Mouse (Mus musculus) kidney, postnatal 0 days (tissue): ENCODE results near the gene Pecam1. TPM values are rescaled to one million over a fixed set of nuclear protein-coding genes. Genes with fewer than 3 reads are reported as not detected.
"Not testable (repeated sequence)": the region's sequence is repeated elsewhere in the genome, so short reads cannot be mapped to it uniquely, and the experiment has no call there.

Experiments
- ATAC-seq: fragments of 200-750 bp; cut with Nextera tagmentation; replicated peaks from 2 replicates; pipeline ENCODE4 v1.8.0; 2017; ENCODE audit warnings: low read depth, moderate number of reproducible peaks, moderate TSS enrichment, moderate library complexity; ENCODE audit not compliant: low FRiP score
- DNase-seq: peaks from one replicate; pipeline ENCODE4 v3.0.0-alpha.2; 2016; ENCODE audit warnings: low spot score
- H3K27ac ChIP-seq: fragments of 300-500 bp; sonication (generic); 2 replicates; pipeline ENCODE4 v1.5.1; 2014; ENCODE audit warnings: mild to moderate bottlenecking
- H3K27me3 ChIP-seq: fragments of 300-500 bp; sonication (generic); 2 replicates; pipeline ENCODE4 v1.6.1; 2014; ENCODE audit warnings: low read length, mixed read lengths; ENCODE audit not compliant: insufficient read depth
- H3K36me3 ChIP-seq: fragments of 300-500 bp; sonication (generic); 2 replicates; pipeline ENCODE4 v1.6.1; 2014; ENCODE audit warnings: low read length, mixed read lengths; ENCODE audit not compliant: insufficient read depth
- H3K4me1 ChIP-seq: fragments of 300-500 bp; sonication (generic); replicated peaks from 2 replicates; pipeline ENCODE4 v1.6.1; 2014; ENCODE audit warnings: antibody characterized with exemption, low read length, mixed read lengths; ENCODE audit not compliant: insufficient read depth
- H3K4me2 ChIP-seq: fragments of 300-500 bp; sonication (generic); 2 replicates; pipeline ENCODE4 v1.6.1; 2014; ENCODE audit warnings: mild to moderate bottlenecking, low read length, moderate library complexity, mixed read lengths
- H3K4me3 ChIP-seq: fragments of 300-500 bp; sonication (generic); replicated peaks from 2 replicates; pipeline ENCODE4 v1.5.1; 2014; ENCODE audit warnings: low read depth, low read length
- H3K9ac ChIP-seq: fragments of 300-500 bp; sonication (generic); 2 replicates; pipeline ENCODE4 v1.6.1; 2014; ENCODE audit warnings: low read depth, low read length
- H3K9me3 ChIP-seq: fragments of 300-500 bp; sonication (generic); replicated peaks from 2 replicates; pipeline ENCODE4 v1.6.1; 2016; ENCODE audit warnings: low read length, inconsistent platforms, mixed read lengths
- CTCF ChIP-seq: IDR thresholded peaks from 2 replicates; pipeline ENCODE4 v1.5.1; 2016; ENCODE audit warnings: antibody characterized with exemption, low read depth, mild to moderate bottlenecking, moderate library complexity
- WGBS: fragments of 180-500 bp; shearing (Covaris S2); extraction: QIAGEN DNeasy Blood & Tissue Kit; methylation state at CpG from one replicate; pipeline ENCODE4 v1.1.7; 2014; 5-methylcytosine and 5-hydroxymethylcytosine counted together
- polyA plus RNA-seq: library from polyadenylated mRNA; unstranded; fragments of >200 nt; fragmentation: Nextera tagmentation; extraction: Ambion mirVana; gene quantifications from 2 replicates; pipeline ENCODE4 v1.2.1, GENCODE M21; 2015

Pecam1 gene
- polyA plus RNA-seq, 1 experiment from 2014 or later, result 54.1 TPM

DNA sequence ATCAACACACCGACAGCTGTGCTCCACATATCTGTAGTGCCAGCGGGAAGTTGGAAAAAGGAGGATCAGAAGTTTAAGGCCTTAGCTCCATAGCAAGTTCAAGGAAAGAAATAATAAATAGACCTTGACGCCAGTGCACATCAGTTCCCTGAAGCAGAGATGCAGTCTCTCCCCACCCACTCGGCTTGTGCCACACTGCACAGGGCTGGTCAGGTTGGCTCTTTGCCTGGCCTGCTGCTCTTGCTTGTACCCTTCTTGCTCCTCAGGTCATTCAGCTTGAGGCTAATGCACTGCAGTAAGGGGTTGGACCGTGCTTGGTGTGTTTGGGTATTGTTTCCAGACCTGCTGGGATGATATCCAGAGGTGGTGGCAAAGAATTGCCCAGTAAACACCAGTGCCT is 10.1 kb upstream of the Pecam1 start:
- H3K9ac ChIP-seq, result no peak overlapping the region
- no peak overlapping the region for H3K27ac ChIP-seq
- no peaks in the 10 kb centered on the region for H3K36me3 ChIP-seq
- ATAC-seq (no peak), DNase-seq (no peak)
- no peak overlapping the region for H3K4me2 ChIP-seq
- TF ChIP-seq CTCF, result no peak
- 92% methylated on average over 5 of the region's 5 CpGs for WGBS
- H3K4me1 ChIP-seq, result peaks cover 8% of the 10 kb centered on the region
- H3K9me3 ChIP-seq, result no peaks in the 10 kb centered on the region
- H3K4me3 ChIP-seq, result no peak overlapping the region
- H3K27me3 ChIP-seq, result no peaks in the 10 kb centered on the region

DNA sequence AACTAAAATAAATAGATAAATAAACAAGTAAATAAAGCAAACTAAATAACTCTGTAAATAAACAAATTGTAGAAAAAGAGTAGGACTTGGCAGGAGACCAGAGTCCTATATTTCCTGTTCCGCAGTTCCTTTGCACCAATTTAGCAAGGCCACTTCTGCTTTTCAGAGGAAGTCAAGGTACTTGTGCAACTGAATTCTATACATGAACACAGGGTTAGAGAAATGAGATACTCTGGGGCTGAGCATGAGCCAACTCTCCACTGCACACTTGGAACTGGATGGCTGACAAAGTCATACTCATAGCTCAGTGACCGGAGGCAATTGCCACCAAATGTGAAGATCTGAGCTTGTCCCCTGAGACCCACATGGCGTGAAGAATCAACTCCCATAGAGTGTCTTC is 8.6 kb upstream of the Pecam1 start:
- no peak for TF ChIP-seq CTCF
- Histone ChIP-seq H3K9ac (no peak overlapping the region), H3K4me3 (no peak overlapping the region), H3K9me3 (no peaks in the 10 kb centered on the region), H3K4me2 (no peak overlapping the region), H3K27me3 (no peaks in the 10 kb centered on the region), H3K36me3 (no peaks in the 10 kb centered on the region), H3K4me1 (peaks cover 8% of the 10 kb centered on the region), H3K27ac (no peak overlapping the region)
- DNase-seq, result no peak
- no peak for ATAC-seq
- 91% methylated on average over 3 of the region's 3 CpGs for WGBS

DNA sequence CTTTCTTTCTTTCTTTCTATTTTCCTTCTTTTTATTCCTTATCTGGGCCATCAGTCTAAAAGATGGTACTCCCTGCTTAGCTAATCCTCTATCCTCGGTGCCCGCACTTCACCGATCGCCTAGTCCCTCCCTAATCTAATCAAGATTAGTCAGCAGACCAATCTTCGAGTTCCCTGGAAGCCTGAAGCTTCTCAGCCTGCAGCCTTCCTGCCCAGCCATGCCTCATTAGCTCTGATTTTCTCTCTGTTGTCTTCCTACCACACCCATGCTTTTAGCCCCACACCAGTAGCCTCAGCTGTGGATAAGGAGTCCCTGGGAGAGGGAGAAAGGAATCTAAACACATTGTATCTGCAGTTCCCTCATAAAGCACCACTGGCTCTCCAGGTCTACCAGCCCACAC is 5.2 kb upstream of the Pecam1 start:
- TF ChIP-seq CTCF, result no peak
- no peaks in the 10 kb centered on the region for H3K9me3 ChIP-seq
- H3K27ac ChIP-seq, result no peak overlapping the region
- H3K27me3 ChIP-seq, result no peaks in the 10 kb centered on the region
- WGBS, result 52% methylated on average over 5 of the region's 5 CpGs
- H3K4me1 ChIP-seq, result no peaks in the 10 kb centered on the region
- no peak overlapping the region for H3K4me2 ChIP-seq
- H3K4me3 ChIP-seq, result no peak overlapping the region
- ATAC-seq (no peak), DNase-seq (no peak)
- no peaks in the 10 kb centered on the region for H3K36me3 ChIP-seq
- H3K9ac ChIP-seq, result no peak overlapping the region

DNA sequence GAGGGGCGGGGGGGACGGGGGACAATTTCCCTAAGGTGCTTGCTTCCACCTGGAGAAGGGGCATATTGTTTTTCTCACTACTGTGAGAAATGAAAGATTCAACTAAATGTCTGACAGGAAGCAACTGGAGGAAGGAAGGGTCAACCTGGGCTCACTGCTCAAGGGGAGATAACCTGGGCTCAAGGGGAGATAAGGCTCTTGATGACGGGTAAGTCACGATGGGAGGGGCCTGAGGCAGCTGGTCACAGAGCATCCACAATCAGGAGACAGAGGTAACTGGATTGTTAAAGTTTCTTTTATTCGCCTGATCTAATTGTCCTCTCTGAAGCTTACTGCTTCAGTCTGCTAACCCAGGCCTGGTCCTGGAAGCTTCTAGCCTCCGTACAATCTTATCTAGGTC is 2.9 kb upstream of the Pecam1 start:
- H3K27ac ChIP-seq, result no peak overlapping the region
- TF ChIP-seq CTCF, result no peak
- H3K9ac ChIP-seq, result no peak overlapping the region
- WGBS, result 91% methylated on average over 6 of the region's 6 CpGs
- ATAC-seq, result no peak
- H3K27me3 ChIP-seq, result no peaks in the 10 kb centered on the region
- no peak for DNase-seq
- H3K4me3 ChIP-seq, result no peak overlapping the region
- no peaks in the 10 kb centered on the region for H3K9me3 ChIP-seq
- H3K36me3 ChIP-seq, result no peaks in the 10 kb centered on the region
- no peaks in the 10 kb centered on the region for H3K4me1 ChIP-seq
- H3K4me2 ChIP-seq, result no peak overlapping the region

DNA sequence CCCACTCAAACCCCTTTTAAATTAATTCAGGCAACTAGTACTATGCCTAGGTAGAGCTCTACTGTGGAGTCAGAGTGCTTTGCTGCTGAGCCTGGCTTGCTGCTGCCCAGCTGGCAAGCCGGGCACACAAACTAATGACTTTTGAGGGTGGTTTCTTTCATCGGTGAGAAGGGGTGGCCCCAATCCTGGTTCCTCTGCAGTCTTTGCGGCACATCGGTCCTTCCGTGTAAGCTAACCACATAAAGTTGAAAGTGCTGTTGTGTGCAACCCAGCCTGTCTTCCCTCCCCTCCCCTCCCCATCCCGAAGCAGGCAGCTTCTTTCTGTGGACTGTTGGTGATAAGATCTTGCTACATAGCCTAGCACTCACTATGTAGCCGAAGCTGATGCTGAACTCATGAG is 1.7 kb upstream of the Pecam1 start:
- Histone ChIP-seq H3K27ac (no peak overlapping the region), H3K4me1 (no peaks in the 10 kb centered on the region), H3K27me3 (no peaks in the 10 kb centered on the region), H3K4me2 (no peak overlapping the region), H3K9ac (no peak overlapping the region), H3K4me3 (no peak overlapping the region), H3K9me3 (no peaks in the 10 kb centered on the region), H3K36me3 (no peaks in the 10 kb centered on the region)
- WGBS, result 68% methylated on average over 7 of the region's 7 CpGs
- no peak for TF ChIP-seq CTCF
- ATAC-seq (no peak), DNase-seq (no peak)

DNA sequence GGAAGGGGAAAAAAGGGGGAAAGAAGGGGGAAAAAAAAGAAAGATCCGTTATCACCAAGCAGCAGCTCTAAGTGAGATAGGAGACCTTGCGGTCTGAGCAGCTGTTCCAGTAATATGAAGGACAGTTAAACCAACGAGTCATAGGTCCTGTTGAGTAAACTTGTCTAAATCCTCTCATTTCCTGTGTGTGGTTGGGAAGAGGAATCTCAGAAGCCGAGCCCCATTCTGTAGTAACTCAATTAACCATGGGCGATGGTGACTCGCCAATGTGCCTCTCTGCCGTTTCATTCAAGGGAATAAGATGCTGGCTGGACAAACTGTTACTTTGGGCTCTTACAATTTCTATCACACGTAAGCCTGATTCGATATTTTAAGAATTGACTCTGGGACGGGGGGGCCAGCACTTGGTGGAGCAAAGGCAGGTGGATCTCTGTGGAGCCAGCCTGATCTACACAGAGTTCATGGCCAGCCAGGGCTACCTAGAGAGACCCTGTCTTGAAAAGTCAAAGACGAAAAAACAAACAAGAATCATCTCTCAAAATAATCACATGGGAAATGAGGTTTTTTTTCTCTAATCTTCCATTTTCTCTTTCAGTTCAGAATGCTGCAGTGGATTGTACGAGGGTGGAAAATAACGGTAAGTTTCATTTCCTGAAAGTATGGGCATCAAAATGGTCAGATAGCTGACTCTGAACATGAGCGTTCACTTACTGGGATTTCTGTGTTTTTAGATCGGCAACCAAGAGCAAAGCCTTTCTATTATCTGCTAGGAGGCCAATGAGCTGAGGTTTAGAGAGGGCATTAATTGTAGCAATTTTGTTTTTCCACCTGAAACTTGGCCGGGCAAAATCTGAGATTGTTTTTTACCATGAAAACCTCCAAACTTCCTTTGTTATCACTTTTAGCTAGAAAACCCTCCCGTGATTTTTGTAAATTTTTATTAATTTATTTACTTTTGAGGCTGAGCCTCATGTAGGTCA is 901 bp upstream of the Pecam1 start, which contains the start of gene Milr1:
Gene Milr1 (plus strand): TSS at position 188 of the 980 bp plus-strand sequence.
- H3K4me1 ChIP-seq, result no peaks in the 10 kb centered on the region
- no peaks in the 10 kb centered on the region for H3K36me3 ChIP-seq
- no peak within 1 kb of the TSS for H3K27ac ChIP-seq
- ATAC-seq (no peak), DNase-seq (no peak)
- H3K9me3 ChIP-seq, result no peaks in the 10 kb centered on the region
- no peak within 1 kb of the TSS for H3K4me2 ChIP-seq
- H3K27me3 ChIP-seq, result no peaks in the 10 kb centered on the region
- TF ChIP-seq CTCF, result no peak
- H3K9ac ChIP-seq, result no peak within 1 kb of the TSS
- 82% methylated on average over 17 of the region's 17 CpGs for WGBS
- no peak within 1 kb of the TSS for H3K4me3 ChIP-seq

DNA sequence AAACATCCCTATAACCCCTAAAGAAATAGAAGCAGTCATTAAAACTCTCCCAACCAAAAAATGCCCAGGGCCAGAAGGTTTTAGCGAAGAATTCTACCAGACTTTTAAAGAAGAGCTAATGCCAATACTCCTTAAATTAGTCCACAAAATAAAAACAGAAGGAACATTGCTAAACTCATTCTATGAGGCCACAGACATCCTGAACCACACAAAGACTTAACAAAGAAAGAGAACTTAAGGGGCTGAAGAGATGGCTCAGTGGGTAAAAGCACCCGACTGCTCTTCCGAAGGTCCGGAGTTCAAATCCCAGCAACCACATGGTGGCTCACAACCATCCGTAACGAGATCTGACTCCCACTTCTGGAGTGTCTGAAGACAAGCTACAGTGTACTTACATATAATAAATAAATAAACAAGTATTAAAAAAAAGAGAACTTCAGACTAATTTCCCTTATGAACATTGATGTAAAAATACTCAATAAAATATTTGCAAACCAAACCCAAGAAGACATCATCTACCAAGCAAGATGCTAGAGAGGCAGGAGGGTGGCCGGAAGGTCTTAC is 789 bp downstream of the Pecam1 start:
- not testable (repeated sequence) for H3K27me3 ChIP-seq, DNase-seq, H3K27ac ChIP-seq, H3K4me1 ChIP-seq, H3K4me2 ChIP-seq, H3K9ac ChIP-seq, H3K9me3 ChIP-seq, H3K4me3 ChIP-seq, H3K36me3 ChIP-seq, ATAC-seq
- 90% methylated on average over 7 of the region's 7 CpGs for WGBS
